Mouse (Mus musculus) ES-E14 (cell line): ENCODE results near the gene Cby3.

ENCODE experiments used
- CHD2 ChIP-seq: IDR thresholded peaks from 2 replicates; pipeline ENCODE4 v1.6.1; 2014; ENCODE audit warnings: mild to moderate bottlenecking, low read depth, low read length, inconsistent platforms
- HCFC1 ChIP-seq: IDR thresholded peaks from 2 replicates; pipeline ENCODE4 v1.6.1; 2012; ENCODE audit warnings: low read length, inconsistent platforms, borderline replicate concordance; ENCODE audit not compliant: insufficient read depth
- MAFK ChIP-seq: IDR thresholded peaks from 2 replicates; pipeline ENCODE4 v1.6.1; 2014; ENCODE audit warnings: mild to moderate bottlenecking, low read depth, low read length, inconsistent platforms; ENCODE audit not compliant: insufficient read depth
- ZNF384 ChIP-seq: IDR thresholded peaks from 2 replicates; pipeline ENCODE4 v1.6.1; 2012; ENCODE audit warnings: low read depth, low read length, inconsistent platforms

GRCm38 (mm10) chr11:50336891-50337290 lies 17.4 kb upstream of the Cby3 start:
- TF ChIP-seq HCFC1 (no peak), ZNF384 (no peak), MAFK (no peak), CHD2 (no peak)
